Mouse (Mus musculus) hindbrain, embryonic 14.5 days (tissue): ENCODE data around the gene Bdh1. TPM values are rescaled to one million over a fixed set of nuclear protein-coding genes. Genes with fewer than 3 reads are reported as not detected.

Experiments used
- ATAC-seq: fragments of 200-750 bp; cut with Nextera tagmentation; 2 replicates; pipeline ENCODE4 v1.8.0; 2017; ENCODE audit warnings: moderate number of reproducible peaks, mild to moderate bottlenecking, moderate TSS enrichment, moderate library complexity; ENCODE audit not compliant: low FRiP score
- DNase-seq: peaks from one replicate; pipeline ENCODE4 v3.0.0-alpha.2; 2015; ENCODE audit warnings: low spot score
- H3K27ac ChIP-seq: fragments of 300-500 bp; sonication (generic); 2 replicates; pipeline ENCODE4 v1.5.1; 2014; ENCODE audit warnings: mild to moderate bottlenecking, moderate library complexity
- H3K27me3 ChIP-seq: fragments of 300-500 bp; sonication (generic); 2 replicates; pipeline ENCODE4 v1.6.1; 2014; ENCODE audit warnings: mild to moderate bottlenecking, low read length, mixed read lengths; ENCODE audit not compliant: control insufficient read depth, insufficient read depth
- H3K36me3 ChIP-seq: fragments of 300-500 bp; sonication (generic); replicated peaks from 2 replicates; pipeline ENCODE4 v1.6.1; 2014; ENCODE audit not compliant: control insufficient read depth, insufficient read depth
- H3K4me1 ChIP-seq: fragments of 300-500 bp; sonication (generic); replicated peaks from 2 replicates; pipeline ENCODE4 v1.6.1; 2014; ENCODE audit warnings: antibody characterized with exemption, low read length, mixed read lengths; ENCODE audit not compliant: control insufficient read depth, insufficient read depth
- H3K4me2 ChIP-seq: fragments of 300-500 bp; sonication (generic); replicated peaks from 2 replicates; pipeline ENCODE4 v1.6.1; 2014; ENCODE audit warnings: mild to moderate bottlenecking, moderate library complexity
- H3K4me3 ChIP-seq: fragments of 300-500 bp; sonication (generic); replicated peaks from 2 replicates; pipeline ENCODE4 v1.5.1; 2014; ENCODE audit warnings: mild to moderate bottlenecking, low read length
- H3K9ac ChIP-seq: fragments of 300-500 bp; sonication (generic); 2 replicates; pipeline ENCODE4 v1.6.1; 2014
- H3K9me3 ChIP-seq: fragments of 300-500 bp; sonication (generic); 2 replicates; pipeline ENCODE4 v1.6.1; 2016; ENCODE audit warnings: low read length; ENCODE audit not compliant: control insufficient read depth
- WGBS: fragments of 180-500 bp; shearing (Covaris S2); extraction: QIAGEN DNeasy Blood & Tissue Kit; methylation state at CpG from one replicate; pipeline ENCODE4 v1.1.7; 2014; 5-methylcytosine and 5-hydroxymethylcytosine counted together
- polyA plus RNA-seq: library from polyadenylated mRNA; unstranded; fragments of >200 nt; fragmentation: Nextera tagmentation; extraction: Ambion mirVana; gene quantifications from 2 replicates; pipeline ENCODE4 v1.2.1, GENCODE M21; 2014

Bdh1 gene
- polyA plus RNA-seq, 1 experiment from 2014 or later: 92.7 TPM

- 0 out of 2 replicates have a peak overlapping the region, but pooled peaks have one; percentile 63 for H3K27ac ChIP-seq
- no peak for DNase-seq
- 68% methylated on average over 3 of the region's 3 CpGs for WGBS
These were observed 78.5 kb downstream of the Bdh1 start for GRCm38 (mm10) chr16:31500532-31500931.

GRCm38 (mm10) chr16:31500969-31501750 is 79.1 kb downstream of the Bdh1 start:
- no peak overlapping the region for H3K9ac ChIP-seq
- H3K27ac ChIP-seq: peak overlapping the region; percentile 61
- no peak overlapping the region for H3K4me3 ChIP-seq
- 59% methylated on average over 14 of the region's 14 CpGs for WGBS
- H3K9me3 ChIP-seq: no peaks in the 10 kb centered on the region
- no peaks in the 10 kb centered on the region for H3K36me3 ChIP-seq
- DNase-seq: no peak
- peak; percentile 33; the same call in 1 of the 2 replicates for ATAC-seq
- H3K4me2 ChIP-seq: no peak overlapping the region
- H3K4me1 ChIP-seq: peaks cover 19% of the 10 kb centered on the region; the same call in 1 of the 2 replicates
- H3K27me3 ChIP-seq: 0 out of 2 replicates have a peak, but pooled peaks cover 5% of the 10 kb centered on the region

More at GRCm38 (mm10) chr16:31500532-31500931, 78.5 kb downstream of the Bdh1 start:
- Histone ChIP-seq H3K27me3 (0 out of 2 replicates have a peak, but pooled peaks cover 5% of the 10 kb centered on the region), H3K9me3 (no peaks in the 10 kb centered on the region), H3K4me1 (peaks cover 19% of the 10 kb centered on the region; the same call in 1 of the 2 replicates), H3K36me3 (no peaks in the 10 kb centered on the region), H3K4me3 (no peak overlapping the region), H3K9ac (no peak overlapping the region), H3K4me2 (no peak overlapping the region)
- no peak for ATAC-seq

GRCm38 (mm10) chr16:31501751-31502365 is 79.8 kb downstream of the Bdh1 start:
- 0 out of 2 replicates have a peak, but pooled peaks cover 5% of the 10 kb centered on the region for H3K27me3 ChIP-seq
- peak overlapping the region; percentile 61; the same call in 1 of the 2 replicates for H3K27ac ChIP-seq
- H3K4me1 ChIP-seq: peaks cover 19% of the 10 kb centered on the region; the same call in 1 of the 2 replicates
- no peak overlapping the region for H3K9ac ChIP-seq
- H3K36me3 ChIP-seq: no peaks in the 10 kb centered on the region
- WGBS: 28% methylated on average over 14 of the region's 14 CpGs
- ATAC-seq (peak; percentile 51; the same call in 1 of the 2 replicates), DNase-seq (no peak)
- H3K4me3 ChIP-seq: no peak overlapping the region
- no peaks in the 10 kb centered on the region for H3K9me3 ChIP-seq
- H3K4me2 ChIP-seq: 0 out of 2 replicates have a peak overlapping the region, but pooled peaks have one; percentile 4

GRCm38 (mm10) chr16:31506665-31507456 is 84.8 kb downstream of the Bdh1 start:
- no peak overlapping the region for H3K4me2 ChIP-seq
- DNase-seq (no peak), ATAC-seq (no peak)
- no peak overlapping the region for H3K27ac ChIP-seq
- H3K4me1 ChIP-seq: peaks cover 18% of the 10 kb centered on the region
- no peaks in the 10 kb centered on the region for H3K36me3 ChIP-seq
- H3K27me3 ChIP-seq: no peaks in the 10 kb centered on the region
- no peak overlapping the region for H3K9ac ChIP-seq
- WGBS: 46% methylated on average over 10 of the region's 10 CpGs
- H3K9me3 ChIP-seq: no peaks in the 10 kb centered on the region
- H3K4me3 ChIP-seq: no peak overlapping the region

GRCm38 (mm10) chr16:31507457-31507755 is 85.3 kb downstream of the Bdh1 start:
- H3K4me1 ChIP-seq: peaks cover 17% of the 10 kb centered on the region
- H3K27ac ChIP-seq: no peak overlapping the region
- no peaks in the 10 kb centered on the region for H3K27me3 ChIP-seq
- DNase-seq (no peak), ATAC-seq (no peak)
- no peaks in the 10 kb centered on the region for H3K36me3 ChIP-seq
- H3K9ac ChIP-seq: no peak overlapping the region
- no peak overlapping the region for H3K4me3 ChIP-seq
- H3K9me3 ChIP-seq: no peaks in the 10 kb centered on the region
- WGBS: 20% methylated on average over 6 of the region's 6 CpGs
- no peak overlapping the region for H3K4me2 ChIP-seq

- Histone ChIP-seq H3K27ac (no peak overlapping the region), H3K4me2 (no peak overlapping the region), H3K4me3 (no peak overlapping the region), H3K36me3 (no peaks in the 10 kb centered on the region), H3K4me1 (peaks cover 14% of the 10 kb centered on the region), H3K27me3 (no peaks in the 10 kb centered on the region), H3K9me3 (no peaks in the 10 kb centered on the region), H3K9ac (no peak overlapping the region)
- ATAC-seq: no peak
- 34% methylated on average over 14 of the region's 14 CpGs for WGBS
- DNase-seq: no peak
These were observed 85.9 kb downstream of the Bdh1 start for GRCm38 (mm10) chr16:31507794-31508526.

Other genes starting within 250 kb of the Bdh1 start
- 15.8 TPM in 2 replicates for gene Acap2, start 221.0 kb upstream of the Bdh1 start, polyA plus RNA-seq
- 103 and 107 TPM in 2 replicates for gene Ppp1r2, start 147.0 kb upstream of the Bdh1 start, polyA plus RNA-seq
- 73.7 and 76.7 TPM in 2 replicates for gene Apod, start 107.5 kb upstream of the Bdh1 start, polyA plus RNA-seq
- 14.4 and 15.0 TPM in 2 replicates for gene Dlg1, start 241.2 kb downstream of the Bdh1 start, polyA plus RNA-seq